Mouse (Mus musculus): ENCODE data around the gene Rrn3. TPM values are rescaled to one million over a fixed set of nuclear protein-coding genes. Genes with fewer than 3 reads are reported as not detected.

Rrn3 gene
- total and polyA plus RNA-seq, 3 experiments: 60.0 to 92.8 TPM; not detected in 1

- Histone ChIP-seq H3K4me3 (ENCODE audit: control insufficient read depth in 1 of 2, insufficient read depth in 1 of 2, low read depth in 2 of 2, low read length in 2 of 2) (no peak overlapping the region), H3K36me3 (ENCODE audit: control insufficient read depth in 1 of 2, insufficient read depth in 2 of 2, low read length in 2 of 2) (peaks cover 4 to 5% of the 10 kb centered on the region in 2 experiments; a peak in 3 of 4 replicates), H3K27ac (ENCODE audit: control insufficient read depth, low read depth, low read length) (no peak overlapping the region), H3K79me2 (ENCODE audit: control insufficient read depth, insufficient read depth, low read length, poor library complexity) (peaks cover 2% of the 10 kb centered on the region; the same call in 1 of the 2 replicates), H3K27me3 (ENCODE audit: control insufficient read depth in 1 of 2, insufficient read depth in 2 of 2, low read length in 2 of 2) (no peaks in the 10 kb centered on the region), H3K9me3 (replicated peaks; ENCODE audit: insufficient read depth, low read length) (no peaks in the 10 kb centered on the region), H3K4me1 (ENCODE audit: control insufficient read depth in 1 of 2, insufficient read depth in 2 of 2, low read length in 2 of 2) (no peaks in the 10 kb centered on the region; a peak in 1 of 4 replicates), H3K9ac (ENCODE audit: control insufficient read depth, low read depth, low read length, poor library complexity, severe bottlenecking) (no peak overlapping the region)
- no peak for DNase-seq (ENCODE audit: low read depth, low spot score)
- no peak for TF ChIP-seq MAFK (IDR thresholded peaks at IDR 0.05; ENCODE audit: borderline replicate concordance, low read depth, low read length)
- TF ChIP-seq GATA1 (IDR thresholded peaks at IDR 0.05; ENCODE audit: low read depth, low read length): no peak
- TF ChIP-seq EP300 (IDR thresholded peaks at IDR 0.05; ENCODE audit: low read depth in 1 of 2, low read length in 2 of 2): no peak
- no peak for TF ChIP-seq JUND (IDR thresholded peaks at IDR 0.05; ENCODE audit: low read depth, low read length)
- no peak for TF ChIP-seq CTCF (IDR thresholded peaks at IDR 0.05 in 2 of 3, conservative IDR thresholded peaks at IDR 0.05 in 1 of 3; ENCODE audit: control insufficient read depth in 1 of 3, insufficient read depth in 1 of 3, low read depth in 2 of 3, low read length in 3 of 3, poor library complexity in 1 of 3, severe bottlenecking in 1 of 3)
- TF ChIP-seq RAD21 (IDR thresholded peaks at IDR 0.05; ENCODE audit: low read depth, low read length): no peak
- no peak for TF ChIP-seq CHD1 (IDR thresholded peaks at IDR 0.05; ENCODE audit: low read depth, low read length)
- no peak for TF ChIP-seq ELF1 (IDR thresholded peaks at IDR 0.05; ENCODE audit: low read depth, low read length)
- TF ChIP-seq E2F4 (IDR thresholded peaks at IDR 0.05; ENCODE audit: borderline replicate concordance, low read depth, low read length): no peak
- TF ChIP-seq KAT2A (conservative IDR thresholded peaks at IDR 0.05; ENCODE audit: low read depth, low read length): no peak
- no peak for TF ChIP-seq MYB (IDR thresholded peaks at IDR 0.05; ENCODE audit: low read depth, low read length)
- no peak for TF ChIP-seq MAX (IDR thresholded peaks at IDR 0.05; ENCODE audit: low read length)
- no peak for TF ChIP-seq ETS1 (IDR thresholded peaks at IDR 0.05; ENCODE audit: low read depth, low read length)
- TF ChIP-seq MEF2A (IDR thresholded peaks at IDR 0.05; ENCODE audit: extremely low read depth, insufficient replicate concordance, low read depth, low read length, poor library complexity, severe bottlenecking): no peak
- no peak for TF ChIP-seq UBTF (IDR thresholded peaks at IDR 0.05; ENCODE audit: borderline replicate concordance, insufficient read depth, low read depth, low read length)
- no peak for TF ChIP-seq ZKSCAN1 (IDR thresholded peaks at IDR 0.05; ENCODE audit: low read depth, low read length)
- no peak for TF ChIP-seq SIN3A (IDR thresholded peaks at IDR 0.05; ENCODE audit: low read length)
Observed at GRCm38 (mm10) chr16:13825781-13826490, 45.4 kb downstream of the Rrn3 start.

- no peaks in the 10 kb centered on the region; a peak in 1 of 4 replicates for H3K4me1 ChIP-seq (ENCODE audit: control insufficient read depth in 1 of 2, insufficient read depth in 2 of 2, low read length in 2 of 2)
- peaks cover 4 to 5% of the 10 kb centered on the region in 2 experiments; a peak in 3 of 4 replicates for H3K36me3 ChIP-seq (ENCODE audit: control insufficient read depth in 1 of 2, insufficient read depth in 2 of 2, low read length in 2 of 2)
- H3K27ac ChIP-seq (ENCODE audit: control insufficient read depth, low read depth, low read length): no peak overlapping the region
- no peaks in the 10 kb centered on the region for H3K9me3 ChIP-seq (replicated peaks; ENCODE audit: insufficient read depth, low read length)
- H3K9ac ChIP-seq (ENCODE audit: control insufficient read depth, low read depth, low read length, poor library complexity, severe bottlenecking): no peak overlapping the region
- H3K4me3 ChIP-seq (ENCODE audit: control insufficient read depth in 1 of 2, insufficient read depth in 1 of 2, low read depth in 2 of 2, low read length in 2 of 2): no peak overlapping the region
- no peak for TF ChIP-seq TCF12 (IDR thresholded peaks at IDR 0.05; ENCODE audit: low read depth, low read length)
- no peak for TF ChIP-seq MYB (IDR thresholded peaks at IDR 0.05; ENCODE audit: low read depth, low read length)
- TF ChIP-seq USF2 (IDR thresholded peaks at IDR 0.05; ENCODE audit: borderline replicate concordance in 1 of 2, insufficient read depth in 1 of 2, low read depth in 1 of 2, low read length in 2 of 2): no peak
- no peak for TF ChIP-seq ZNF384 (IDR thresholded peaks at IDR 0.05; ENCODE audit: low read depth, low read length)
- TF ChIP-seq SIN3A (IDR thresholded peaks at IDR 0.05; ENCODE audit: low read length): no peak
- TF ChIP-seq ZMIZ1 (IDR thresholded peaks at IDR 0.05; ENCODE audit: low read depth, low read length): no peak
- TF ChIP-seq POLR2A (IDR thresholded peaks at IDR 0.05; ENCODE audit: control insufficient read depth in 1 of 2, insufficient read depth in 1 of 2, low read depth in 1 of 2, low read length in 2 of 2, poor library complexity in 1 of 2): no peak
- no peak for TF ChIP-seq ETS1 (IDR thresholded peaks at IDR 0.05; ENCODE audit: low read depth, low read length)
- TF ChIP-seq KAT2A (conservative IDR thresholded peaks at IDR 0.05; ENCODE audit: low read depth, low read length): no peak
- TF ChIP-seq RCOR1 (IDR thresholded peaks at IDR 0.05; ENCODE audit: low read depth, low read length): no peak
- TF ChIP-seq SMC3 (IDR thresholded peaks at IDR 0.05; ENCODE audit: low read depth, low read length): no peak
- TF ChIP-seq MEF2A (IDR thresholded peaks at IDR 0.05; ENCODE audit: extremely low read depth, insufficient replicate concordance, low read depth, low read length, poor library complexity, severe bottlenecking): no peak
- TF ChIP-seq RAD21 (IDR thresholded peaks at IDR 0.05; ENCODE audit: low read depth, low read length): no peak
- TF ChIP-seq UBTF (IDR thresholded peaks at IDR 0.05; ENCODE audit: borderline replicate concordance, insufficient read depth, low read depth, low read length): no peak
- TF ChIP-seq MXI1 (IDR thresholded peaks at IDR 0.05; ENCODE audit: low read depth, low read length): no peak
- no peak for TF ChIP-seq NRF1 (IDR thresholded peaks at IDR 0.05; ENCODE audit: insufficient read depth, low read depth, low read length, poor library complexity, severe bottlenecking)
- H3K27me3 ChIP-seq (ENCODE audit: control insufficient read depth in 1 of 2, insufficient read depth in 2 of 2, low read length in 2 of 2): no peaks in the 10 kb centered on the region
- DNase-seq (ENCODE audit: low read depth, low spot score): no peak
- H3K79me2 ChIP-seq (ENCODE audit: control insufficient read depth, insufficient read depth, low read length, poor library complexity): peaks cover 2% of the 10 kb centered on the region; the same call in 1 of the 2 replicates
Observed at GRCm38 (mm10) chr16:13826511-13826910, 46.0 kb downstream of the Rrn3 start.
